Mouse (Mus musculus) liver, postnatal 0 days (tissue): ENCODE measurements at regions not wholly inside any gene's neighbourhood (a gene's known extent, or its start where the extent isn't known, plus 50 kb on each side); places are given as distances from the start of the nearest gene placed in this dataset.

ENCODE experiments used
- CTCF ChIP-seq: sonication (generic); IDR thresholded peaks from 2 replicates; pipeline ENCODE4 v1.5.1; 2016; ENCODE audit warnings: antibody characterized with exemption, low read depth
- EP300 ChIP-seq: IDR thresholded peaks from 2 replicates; pipeline ENCODE4 v1.6.1; 2016; ENCODE audit warnings: antibody characterized with exemption, low read depth, mild to moderate bottlenecking

- no peak for TF ChIP-seq CTCF
- no peak for TF ChIP-seq EP300
These were observed 94.9 kb upstream of the Kazn start for GRCm38 (mm10) chr4:142334084-142334483.
